Comparison of ENCODE assay signal across 25 mouse cellular contexts in the genomic region with DNA sequence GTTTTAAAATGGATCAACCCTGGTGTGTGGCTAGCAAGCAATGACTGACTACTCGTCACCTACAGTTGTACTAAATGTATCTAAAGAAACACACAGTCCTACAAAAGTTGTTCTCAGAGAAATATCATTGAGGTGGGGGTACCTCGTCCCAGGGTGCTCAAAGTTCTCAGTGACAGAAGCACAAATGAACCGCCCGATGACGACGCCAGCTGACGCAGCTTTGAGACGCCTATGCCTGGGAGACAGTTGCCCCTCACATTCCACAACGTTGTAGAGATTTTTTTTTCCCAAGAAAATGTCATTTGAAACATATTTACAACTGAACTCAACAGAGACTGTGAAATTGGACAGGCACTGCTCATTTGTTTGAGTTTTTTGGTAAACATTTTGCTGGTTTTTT.
DNase-seq lines count a peak whose midpoint lies in the region; ATAC-seq and TF ChIP-seq lines count a peak whose summit lies in the region.
"Had no signal": no experiment of that assay in that cellular context is flagged by ENCODE, and none has a peak within 500 bp of the region (broad histone marks: within the 10 kb centered on the region; RNA-seq: fewer than 3 reads in every experiment).

No protein-coding gene starts in this region.

- no peak overlapping the region for H3K4me2 ChIP-seq in kidney, embryonic 15.5 days
- no peak overlapping the region for H3K4me2 ChIP-seq in embryonic facial prominence, embryonic 13.5 days
- H3K4me2 ChIP-seq in embryonic facial prominence, embryonic 14.5 days (ENCODE audit: low read depth, low read length): no peak overlapping the region
- H3K4me2 ChIP-seq in limb, embryonic 14.5 days (replicated peaks; ENCODE audit: low read depth, low read length, severe bottlenecking): no peak overlapping the region
- H3K4me2 ChIP-seq: heart, embryonic 15.5 days; hindbrain, embryonic 12.5 days; liver, embryonic 11.5 days; neural tube, embryonic 12.5 days had no signal

- no peak for ATAC-seq in kidney, embryonic 15.5 days (replicated peaks; ENCODE audit: low FRiP score)
- ATAC-seq in embryonic facial prominence, embryonic 13.5 days (ENCODE audit: insufficient number of reproducible peaks, insufficient read depth, low FRiP score, low TSS enrichment, low read depth): no peak
- ATAC-seq in embryonic facial prominence, embryonic 14.5 days (ENCODE audit: low read depth): no peak
- no peak for ATAC-seq in limb, embryonic 14.5 days (ENCODE audit: low FRiP score, low read depth)
- ATAC-seq: activated CD4-positive, CD25-positive, alpha-beta regulatory T cell, adult 4 months; forebrain, embryonic 16.5 days; midbrain, embryonic 16.5 days had no signal

- peak overlapping the region; percentile 38; the same call in 1 of the 2 replicates for H3K27ac ChIP-seq in kidney, embryonic 15.5 days
- peak overlapping the region; percentile 63 for H3K27ac ChIP-seq in embryonic facial prominence, embryonic 13.5 days
- peak overlapping the region; percentile 76 for H3K27ac ChIP-seq in embryonic facial prominence, embryonic 14.5 days (replicated peaks; ENCODE audit: low read depth, low read length)
- H3K27ac ChIP-seq in limb, embryonic 14.5 days (replicated peaks; ENCODE audit: low read depth, low read length): peak overlapping the region; percentile 39; the same call in 1 of the 2 replicates
- H3K27ac ChIP-seq: heart, embryonic 10.5 days; hindbrain, embryonic 12.5 days; layer of hippocampus, adult 2 months; neural tube, embryonic 12.5 days had no signal

- no peak for TF ChIP-seq POLR2A in limb, embryonic 14.5 days (IDR thresholded peaks at IDR 0.05; ENCODE audit: borderline replicate concordance, extremely low read depth, insufficient read depth, insufficient read length)

- H3K9ac ChIP-seq in kidney, embryonic 15.5 days: no peak overlapping the region
- H3K9ac ChIP-seq in embryonic facial prominence, embryonic 13.5 days: no peak overlapping the region
- H3K9ac ChIP-seq in embryonic facial prominence, embryonic 14.5 days (ENCODE audit: low read depth, low read length): no peak overlapping the region; the same call in 1 of the 2 replicates
- no peak overlapping the region for H3K9ac ChIP-seq in limb, embryonic 14.5 days (ENCODE audit: low read depth, low read length, severe bottlenecking)
- H3K9ac ChIP-seq: heart, embryonic 15.5 days; hindbrain, embryonic 12.5 days; neural tube, embryonic 12.5 days had no signal

- peaks cover 14% of the 10 kb centered on the region for H3K4me1 ChIP-seq in kidney, embryonic 15.5 days
- peaks cover 33% of the 10 kb centered on the region for H3K4me1 ChIP-seq in embryonic facial prominence, embryonic 13.5 days
- H3K4me1 ChIP-seq in embryonic facial prominence, embryonic 14.5 days (ENCODE audit: control insufficient read depth, insufficient read depth, low read length): peaks cover 30% of the 10 kb centered on the region
- H3K4me1 ChIP-seq in limb, embryonic 14.5 days (ENCODE audit: control insufficient read depth, insufficient read depth, low read length): peaks cover 23% of the 10 kb centered on the region
- H3K4me1 ChIP-seq: heart, embryonic 15.5 days had no signal

- H3K36me3 ChIP-seq in kidney, embryonic 15.5 days: 0 out of 2 replicates have a peak, but pooled peaks cover 3% of the 10 kb centered on the region
- peaks cover 6% of the 10 kb centered on the region; the same call in 1 of the 2 replicates for H3K36me3 ChIP-seq in embryonic facial prominence, embryonic 13.5 days
- peaks cover 22% of the 10 kb centered on the region for H3K36me3 ChIP-seq in embryonic facial prominence, embryonic 14.5 days (ENCODE audit: control insufficient read depth, insufficient read depth, low read length)
- peaks cover 32% of the 10 kb centered on the region for H3K36me3 ChIP-seq in limb, embryonic 14.5 days (ENCODE audit: control insufficient read depth, insufficient read depth, low read length)
- H3K36me3 ChIP-seq: hindbrain, embryonic 12.5 days; neural tube, embryonic 12.5 days had no signal

- no peaks in the 10 kb centered on the region for H3K9me3 ChIP-seq in kidney, embryonic 15.5 days (replicated peaks)
- H3K9me3 ChIP-seq in embryonic facial prominence, embryonic 13.5 days: no peaks in the 10 kb centered on the region
- no peaks in the 10 kb centered on the region for H3K9me3 ChIP-seq in embryonic facial prominence, embryonic 14.5 days (ENCODE audit: control insufficient read depth, low read length)
- no peaks in the 10 kb centered on the region for H3K9me3 ChIP-seq in limb, embryonic 14.5 days (ENCODE audit: control insufficient read depth, low read length)
- H3K9me3 ChIP-seq: heart, embryonic 10.5 days; heart, embryonic 15.5 days; hindbrain, embryonic 12.5 days; neural tube, embryonic 12.5 days had no signal

- no peaks in the 10 kb centered on the region for H3K27me3 ChIP-seq in kidney, embryonic 15.5 days
- no peaks in the 10 kb centered on the region for H3K27me3 ChIP-seq in embryonic facial prominence, embryonic 13.5 days
- no peaks in the 10 kb centered on the region for H3K27me3 ChIP-seq in embryonic facial prominence, embryonic 14.5 days (replicated peaks; ENCODE audit: control insufficient read depth, insufficient read depth, low read length)
- H3K27me3 ChIP-seq in limb, embryonic 14.5 days (ENCODE audit: control insufficient read depth, insufficient read depth, low read length): no peaks in the 10 kb centered on the region
- H3K27me3 ChIP-seq: heart, embryonic 15.5 days; hindbrain, embryonic 12.5 days; neural tube, embryonic 12.5 days had no signal

- 74% methylated on average over 9 of the region's 9 CpGs for WGBS in kidney, embryonic 15.5 days
- WGBS in embryonic facial prominence, embryonic 13.5 days: 35% methylated on average over 9 of the region's 9 CpGs
- WGBS in embryonic facial prominence, embryonic 14.5 days: 60% methylated on average over 9 of the region's 9 CpGs
- 59% methylated on average over 9 of the region's 9 CpGs for WGBS in limb, embryonic 14.5 days

- no peak for DNase-seq in kidney, postnatal 36 days
- no peak for DNase-seq in embryonic facial prominence, embryonic 14.5 days (ENCODE audit: low spot score)
- no peak for DNase-seq in limb, embryonic 14.5 days (ENCODE audit: low spot score)
- no peak for DNase-seq in thymus, postnatal 10 days (ENCODE audit: low spot score in 2 of 2)
- DNase-seq: adrenal gland, adult 2 months; B cell, adult 2 months; cerebellum, adult 2 months; cerebellum, postnatal 14 days; gastrocnemius, postnatal 10 days; heart, postnatal 36 days; kidney, adult 11 months; kidney, postnatal 25 days; lung, postnatal 10 days had no signal

- H3K4me3 ChIP-seq in kidney, embryonic 15.5 days (replicated peaks): no peak overlapping the region
- H3K4me3 ChIP-seq in embryonic facial prominence, embryonic 13.5 days: no peak overlapping the region
- no peak overlapping the region for H3K4me3 ChIP-seq in embryonic facial prominence, embryonic 14.5 days (ENCODE audit: low read depth, low read length)
- no peak overlapping the region for H3K4me3 ChIP-seq in limb, embryonic 14.5 days (replicated peaks; ENCODE audit: low read length)
- H3K4me3 ChIP-seq: erythroblast, embryonic 14.5 days; heart, embryonic 10.5 days; heart, embryonic 15.5 days; hindbrain, embryonic 12.5 days; layer of hippocampus, adult 2 months; neural tube, embryonic 12.5 days had no signal
